Mouse (Mus musculus) heart, embryonic 11.5 days (tissue): ENCODE data around the gene Dctn5. TPM values are rescaled to one million over a fixed set of nuclear protein-coding genes. Genes with fewer than 3 reads are reported as not detected.
A peak's percentile ranks its signal among the peaks of the same experiment; 100 is the strongest.

ENCODE experiments used
- ATAC-seq: fragments of 200-750 bp; cut with Nextera tagmentation; replicated peaks from 2 replicates; pipeline ENCODE4 v1.8.0; 2017; ENCODE audit warnings: moderate library complexity; ENCODE audit not compliant: insufficient number of reproducible peaks, low FRiP score, low TSS enrichment
- H3K27ac ChIP-seq: fragments of 300-500 bp; sonication (generic); 2 replicates; pipeline ENCODE4 v1.5.1; 2014; ENCODE audit warnings: mild to moderate bottlenecking, low read depth, low read length
- H3K27me3 ChIP-seq: fragments of 300-500 bp; sonication (generic); 2 replicates; pipeline ENCODE4 v1.6.1; 2014; ENCODE audit warnings: mild to moderate bottlenecking, low read length, mixed read lengths; ENCODE audit not compliant: control insufficient read depth, insufficient read depth
- H3K36me3 ChIP-seq: fragments of 300-500 bp; sonication (generic); 2 replicates; pipeline ENCODE4 v1.6.1; 2014; ENCODE audit warnings: mild to moderate bottlenecking, low read length, moderate library complexity, mixed read lengths; ENCODE audit not compliant: control insufficient read depth, insufficient read depth
- H3K4me1 ChIP-seq: fragments of 300-500 bp; sonication (generic); 2 replicates; pipeline ENCODE4 v1.6.1; 2014; ENCODE audit warnings: low read length; ENCODE audit not compliant: control insufficient read depth, insufficient read depth
- H3K4me2 ChIP-seq: fragments of 300-500 bp; sonication (generic); 2 replicates; pipeline ENCODE4 v1.6.1; 2014; ENCODE audit warnings: mild to moderate bottlenecking, moderate library complexity
- H3K4me3 ChIP-seq: fragments of 300-500 bp; sonication (generic); 2 replicates; pipeline ENCODE4 v1.5.1; 2014; ENCODE audit warnings: low read depth, low read length
- H3K9ac ChIP-seq: fragments of 300-500 bp; sonication (generic); 2 replicates; pipeline ENCODE4 v1.6.1; 2014; ENCODE audit warnings: mild to moderate bottlenecking, low read depth, low read length, moderate library complexity
- H3K9me3 ChIP-seq: fragments of 300-500 bp; sonication (generic); replicated peaks from 2 replicates; pipeline ENCODE4 v1.6.1; 2016; ENCODE audit warnings: low read length; ENCODE audit not compliant: control insufficient read depth
- WGBS: fragments of 180-500 bp; shearing (Covaris S2); extraction: QIAGEN DNeasy Blood & Tissue Kit; methylation state at CpG from one replicate; pipeline ENCODE4 v1.1.7; 2014; ENCODE audit not compliant: insufficient replicate concordance; 5-methylcytosine and 5-hydroxymethylcytosine counted together
- polyA plus RNA-seq: library from polyadenylated mRNA; unstranded; fragments of >200 nt; fragmentation: Nextera tagmentation; extraction: Ambion mirVana; gene quantifications from 2 replicates; pipeline ENCODE4 v1.2.1, GENCODE M21; 2014

Gene Dctn5
- polyA plus RNA-seq, 1 experiment from 2014 or later, result 78.7 TPM

- H3K4me3 ChIP-seq, result no peak overlapping the region
- H3K27ac ChIP-seq, result no peak overlapping the region
- no peaks in the 10 kb centered on the region for H3K27me3 ChIP-seq
- H3K9me3 ChIP-seq, result no peaks in the 10 kb centered on the region
- H3K9ac ChIP-seq, result no peak overlapping the region
- 97% methylated on average over 6 of the region's 6 CpGs for WGBS
- H3K4me1 ChIP-seq, result no peaks in the 10 kb centered on the region
- no peak overlapping the region for H3K4me2 ChIP-seq
- ATAC-seq, result no peak
- H3K36me3 ChIP-seq, result peaks cover 2% of the 10 kb centered on the region; the same call in 1 of the 2 replicates
Measured at GRCm38 (mm10) chr7:122108206-122108605, 24.6 kb upstream of the Dctn5 start.

GRCm38 (mm10) chr7:122123518-122123917 is 9.3 kb upstream of the Dctn5 start:
- WGBS, result 80% methylated on average over 4 of the region's 4 CpGs
- H3K36me3 ChIP-seq, result peaks cover 13% of the 10 kb centered on the region; the same call in 1 of the 2 replicates
- no peak for ATAC-seq

GRCm38 (mm10) chr7:122125636-122126035 is 7.2 kb upstream of the Dctn5 start:
- no peaks in the 10 kb centered on the region for H3K9me3 ChIP-seq
- H3K4me3 ChIP-seq, result no peak overlapping the region
- no peak overlapping the region for H3K27ac ChIP-seq
- no peaks in the 10 kb centered on the region for H3K27me3 ChIP-seq
- H3K4me2 ChIP-seq, result no peak overlapping the region
- peaks cover 10% of the 10 kb centered on the region; the same call in 1 of the 2 replicates for H3K36me3 ChIP-seq
- 72% methylated on average over 8 of the region's 8 CpGs for WGBS
- no peak overlapping the region for H3K9ac ChIP-seq
- no peak for ATAC-seq
- no peaks in the 10 kb centered on the region for H3K4me1 ChIP-seq

More at GRCm38 (mm10) chr7:122123518-122123917, 9.3 kb upstream of the Dctn5 start:
- no peaks in the 10 kb centered on the region for H3K27me3 ChIP-seq
- H3K4me1 ChIP-seq, result no peaks in the 10 kb centered on the region
- H3K9ac ChIP-seq, result no peak overlapping the region
- no peak overlapping the region for H3K27ac ChIP-seq
- H3K9me3 ChIP-seq, result no peaks in the 10 kb centered on the region
- H3K4me3 ChIP-seq, result no peak overlapping the region
- no peak overlapping the region for H3K4me2 ChIP-seq

GRCm38 (mm10) chr7:122126946-122127345 is 5.9 kb upstream of the Dctn5 start:
- H3K27me3 ChIP-seq, result no peaks in the 10 kb centered on the region
- no peak overlapping the region for H3K9ac ChIP-seq
- no peak for ATAC-seq
- no peaks in the 10 kb centered on the region for H3K9me3 ChIP-seq
- no peak overlapping the region for H3K4me2 ChIP-seq
- H3K4me3 ChIP-seq, result no peak overlapping the region
- H3K4me1 ChIP-seq, result no peaks in the 10 kb centered on the region
- 91% methylated on average over 11 of the region's 11 CpGs for WGBS
- peaks cover 9% of the 10 kb centered on the region; the same call in 1 of the 2 replicates for H3K36me3 ChIP-seq
- H3K27ac ChIP-seq, result no peak overlapping the region

- Histone ChIP-seq H3K9ac (peak overlapping the region; percentile 82), H3K36me3 (peaks cover 5% of the 10 kb centered on the region), H3K4me1 (0 out of 2 replicates have a peak, but pooled peaks cover 3% of the 10 kb centered on the region), H3K9me3 (no peaks in the 10 kb centered on the region), H3K27me3 (no peaks in the 10 kb centered on the region), H3K4me2 (peak overlapping the region; percentile 73), H3K4me3 (peak overlapping the region; percentile 68), H3K27ac (no peak overlapping the region)
- ATAC-seq, result no peak
Measured at GRCm38 (mm10) chr7:122131834-122132233, 1.0 kb upstream of the Dctn5 start.

GRCm38 (mm10) chr7:122133338-122133625 is 441 bp downstream of the Dctn5 start:
- Histone ChIP-seq H3K4me3 (peak overlapping the region; percentile 68), H3K27ac (peak overlapping the region; percentile 57; the same call in 1 of the 2 replicates), H3K4me2 (peak overlapping the region; percentile 71), H3K4me1 (0 out of 2 replicates have a peak, but pooled peaks cover 3% of the 10 kb centered on the region), H3K36me3 (peaks cover 2% of the 10 kb centered on the region), H3K9me3 (no peaks in the 10 kb centered on the region), H3K27me3 (no peaks in the 10 kb centered on the region), H3K9ac (peak overlapping the region; percentile 82)
- no peak for ATAC-seq
- 15% methylated on average over 8 of the region's 8 CpGs for WGBS

- no peak overlapping the region for H3K4me3 ChIP-seq
- WGBS, result 68% methylated on average over 10 of the region's 10 CpGs
Measured at GRCm38 (mm10) chr7:122135070-122135469, 2.2 kb downstream of the Dctn5 start.

GRCm38 (mm10) chr7:122137071-122137470 is 4.2 kb downstream of the Dctn5 start:
- ATAC-seq, result no peak
- H3K36me3 ChIP-seq, result peaks cover 16% of the 10 kb centered on the region

More at GRCm38 (mm10) chr7:122135070-122135469, 2.2 kb downstream of the Dctn5 start:
- H3K4me2 ChIP-seq, result no peak overlapping the region
- ATAC-seq, result no peak
- H3K27me3 ChIP-seq, result no peaks in the 10 kb centered on the region
- H3K9me3 ChIP-seq, result no peaks in the 10 kb centered on the region
- H3K9ac ChIP-seq, result no peak overlapping the region
- 0 out of 2 replicates have a peak, but pooled peaks cover 3% of the 10 kb centered on the region for H3K4me1 ChIP-seq
- H3K27ac ChIP-seq, result no peak overlapping the region
- peaks cover 16% of the 10 kb centered on the region for H3K36me3 ChIP-seq

GRCm38 (mm10) chr7:122138190-122138589 is 5.3 kb downstream of the Dctn5 start:
- no peak for ATAC-seq
- 92% methylated on average over 5 of the region's 5 CpGs for WGBS
- H3K9me3 ChIP-seq, result no peaks in the 10 kb centered on the region
- no peak overlapping the region for H3K4me3 ChIP-seq
- no peak overlapping the region for H3K4me2 ChIP-seq
- no peak overlapping the region for H3K27ac ChIP-seq
- 0 out of 2 replicates have a peak, but pooled peaks cover 3% of the 10 kb centered on the region for H3K4me1 ChIP-seq
- no peak overlapping the region for H3K9ac ChIP-seq
- H3K27me3 ChIP-seq, result no peaks in the 10 kb centered on the region
- peaks cover 20% of the 10 kb centered on the region for H3K36me3 ChIP-seq

More at GRCm38 (mm10) chr7:122137071-122137470, 4.2 kb downstream of the Dctn5 start:
- Histone ChIP-seq H3K4me1 (0 out of 2 replicates have a peak, but pooled peaks cover 3% of the 10 kb centered on the region), H3K4me3 (no peak overlapping the region), H3K9ac (no peak overlapping the region), H3K27me3 (no peaks in the 10 kb centered on the region), H3K9me3 (no peaks in the 10 kb centered on the region), H3K27ac (no peak overlapping the region), H3K4me2 (no peak overlapping the region)
